In the genomic region with DNA sequence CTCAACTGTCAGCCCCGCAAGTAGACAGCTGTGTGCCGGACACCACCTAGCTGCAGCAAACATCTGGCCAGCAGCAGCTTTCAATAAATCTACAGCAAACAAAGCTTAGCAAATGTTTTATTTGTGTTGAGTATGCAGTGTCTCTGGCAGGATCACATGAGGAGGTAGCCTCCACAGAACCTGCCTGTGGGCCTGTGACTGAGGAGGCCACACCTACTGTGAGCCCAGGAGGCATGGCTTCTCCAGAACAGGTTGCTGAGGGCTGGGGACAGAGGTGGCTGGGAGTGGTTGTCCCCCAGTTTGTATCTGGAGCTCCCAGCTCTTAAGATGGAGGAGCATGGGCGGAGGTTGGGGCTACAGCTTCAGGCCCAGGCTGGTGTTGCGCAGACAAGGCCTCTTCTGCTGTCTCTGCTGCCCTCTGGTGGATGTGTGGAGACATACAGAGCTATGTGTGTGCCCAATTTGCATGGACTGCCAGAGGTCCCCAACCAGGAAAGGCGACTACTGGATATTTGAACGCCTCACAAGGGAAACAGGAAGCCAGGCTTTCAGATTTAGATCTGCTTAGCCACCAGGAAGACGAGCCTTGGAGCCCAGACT, we compare ENCODE assay signal across 8 mouse cellular contexts. TPM values are rescaled to one million over a fixed set of nuclear protein-coding genes. Genes with fewer than 3 reads are reported as not detected.
A peak's percentile ranks its signal among the peaks of the same experiment; 100 is the strongest.
DNase-seq lines count a peak whose midpoint lies in the region; ATAC-seq lines count a peak whose summit lies in the region.

No protein-coding gene starts in this region.

- WGBS in limb, embryonic 12.5 days = 37% methylated on average over 7 of the region's 7 CpGs
- 40% methylated on average over 7 of the region's 7 CpGs for WGBS in midbrain, embryonic 15.5 days

- H3K4me2 ChIP-seq in limb, embryonic 12.5 days = no peak overlapping the region
- H3K4me2 ChIP-seq in midbrain, embryonic 15.5 days = no peak overlapping the region

- DNase-seq in urinary bladder, postnatal 14 days (ENCODE audit: low spot score) = peak; percentile 87
- DNase-seq in urinary bladder, adult 2 months (ENCODE audit: low spot score) = no peak
- peak; percentile 76 for DNase-seq in embryo, embryonic 11.5 days (ENCODE audit: low read depth, low spot score)
- DNase-seq in heart, adult 11 months = peak; percentile 97
- peak; percentile 76 for DNase-seq in kidney, adult 11 months
- DNase-seq in spleen, adult 18-20 months = peak; percentile 54 to 72

- H3K4me1 ChIP-seq in limb, embryonic 12.5 days (replicated peaks) = no peaks in the 10 kb centered on the region
- H3K4me1 ChIP-seq in midbrain, embryonic 15.5 days = peaks cover 6% of the 10 kb centered on the region; the same call in 1 of the 2 replicates

- H3K36me3 ChIP-seq in limb, embryonic 12.5 days = peaks cover 60% of the 10 kb centered on the region
- H3K36me3 ChIP-seq in midbrain, embryonic 15.5 days (replicated peaks) = peaks cover 18% of the 10 kb centered on the region

- no peaks in the 10 kb centered on the region for H3K9me3 ChIP-seq in limb, embryonic 12.5 days
- no peaks in the 10 kb centered on the region for H3K9me3 ChIP-seq in midbrain, embryonic 15.5 days

- H3K9ac ChIP-seq in limb, embryonic 12.5 days (replicated peaks) = no peak overlapping the region; the same call in 1 of the 2 replicates
- 0 out of 2 replicates have a peak overlapping the region, but pooled peaks have one; percentile 14 for H3K9ac ChIP-seq in midbrain, embryonic 15.5 days

- H3K27ac ChIP-seq in limb, embryonic 12.5 days = peak overlapping the region; percentile 56; the same call in 1 of the 2 replicates
- H3K27ac ChIP-seq in midbrain, embryonic 15.5 days = peak overlapping the region; percentile 72

- no peaks in the 10 kb centered on the region for H3K27me3 ChIP-seq in limb, embryonic 12.5 days
- no peaks in the 10 kb centered on the region for H3K27me3 ChIP-seq in midbrain, embryonic 15.5 days (replicated peaks)

- no peak overlapping the region for H3K4me3 ChIP-seq in limb, embryonic 12.5 days (replicated peaks)
- no peak overlapping the region for H3K4me3 ChIP-seq in midbrain, embryonic 15.5 days

- ATAC-seq in limb, embryonic 12.5 days (ENCODE audit: insufficient number of reproducible peaks, insufficient read depth, low FRiP score, low TSS enrichment, low read depth) = peak; percentile 58; the same call in 1 of the 2 replicates
- ATAC-seq in midbrain, embryonic 15.5 days (replicated peaks) = peak; percentile 78

RNA-seq across cellular contexts. Expression of a gene that starts 5.5 kb away (rescaled TPM):
- 5.6 and 7.6 TPM in 2 replicates for polyA plus RNA-seq in urinary bladder, adult 2 months (2012; rRNA removed)
- polyA plus RNA-seq in limb, embryonic 12.5 days (2016; fragmentation: Nextera tagmentation; extraction: Ambion mirVana) = 2.3 and 2.7 TPM in 2 replicates
- polyA plus RNA-seq in midbrain, embryonic 15.5 days (2015; fragmentation: Nextera tagmentation; extraction: Ambion mirVana) = 4.2 and 4.6 TPM in 2 replicates

RNA-seq across cellular contexts. Expression of a gene that starts 8.1 kb away (rescaled TPM):
- 159 and 183 TPM in 2 replicates for polyA plus RNA-seq in urinary bladder, adult 2 months (2012; rRNA removed)
- polyA plus RNA-seq in limb, embryonic 12.5 days (2016; fragmentation: Nextera tagmentation; extraction: Ambion mirVana) = 187 and 190 TPM in 2 replicates
- 198 and 199 TPM in 2 replicates for polyA plus RNA-seq in midbrain, embryonic 15.5 days (2015; fragmentation: Nextera tagmentation; extraction: Ambion mirVana)

RNA-seq across cellular contexts. Expression of a gene that starts 8.1 kb away (rescaled TPM):
- 246 and 264 TPM in 2 replicates for polyA plus RNA-seq in urinary bladder, adult 2 months (2012; rRNA removed)
- 259 and 264 TPM in 2 replicates for polyA plus RNA-seq in limb, embryonic 12.5 days (2016; fragmentation: Nextera tagmentation; extraction: Ambion mirVana)
- 195 and 208 TPM in 2 replicates for polyA plus RNA-seq in midbrain, embryonic 15.5 days (2015; fragmentation: Nextera tagmentation; extraction: Ambion mirVana)

RNA-seq across cellular contexts. Expression of a gene that starts 10.4 kb away (rescaled TPM):
- 29.4 and 32.6 TPM in 2 replicates for polyA plus RNA-seq in urinary bladder, adult 2 months (2012; rRNA removed)
- 31.8 and 32.5 TPM in 2 replicates for polyA plus RNA-seq in limb, embryonic 12.5 days (2016; fragmentation: Nextera tagmentation; extraction: Ambion mirVana)
- 27.0 and 33.0 TPM in 2 replicates for polyA plus RNA-seq in midbrain, embryonic 15.5 days (2015; fragmentation: Nextera tagmentation; extraction: Ambion mirVana)

RNA-seq across cellular contexts. Expression of a gene that starts 15.2 kb away (rescaled TPM):
- polyA plus RNA-seq in urinary bladder, adult 2 months (2012; rRNA removed) = 48.4 and 49.4 TPM in 2 replicates
- polyA plus RNA-seq in limb, embryonic 12.5 days (2016; fragmentation: Nextera tagmentation; extraction: Ambion mirVana) = 52.0 and 53.6 TPM in 2 replicates
- 166 and 173 TPM in 2 replicates for polyA plus RNA-seq in midbrain, embryonic 15.5 days (2015; fragmentation: Nextera tagmentation; extraction: Ambion mirVana)
